Mouse (Mus musculus) C2C12 (cell line): Measurements from ENCODE around the gene Tlk1.

ENCODE experiments used
- CEBPB ChIP-seq: IDR thresholded peaks from one replicate; pipeline ENCODE4 v1.6.1; 2011; ENCODE audit warnings: low read depth, mild to moderate bottlenecking, control low read depth, moderate library complexity
- CTCF ChIP-seq: IDR thresholded peaks from one replicate; pipeline ENCODE4 v1.5.1; 2011; ENCODE audit not compliant: control insufficient read depth, insufficient read depth, insufficient read length
- MAX ChIP-seq: IDR thresholded peaks from one replicate; pipeline ENCODE4 v1.6.1; 2011; ENCODE audit warnings: mild to moderate bottlenecking, control low read depth
- MYOG ChIP-seq: IDR thresholded peaks from one replicate; pipeline ENCODE4 v1.6.1; 2011; ENCODE audit not compliant: control insufficient read depth, insufficient read length; ENCODE audit errors: extremely low read depth
- USF1 ChIP-seq: IDR thresholded peaks from one replicate; pipeline ENCODE4 v1.6.1; 2011; ENCODE audit warnings: low read depth, mild to moderate bottlenecking, control low read depth, moderate library complexity

DNA sequence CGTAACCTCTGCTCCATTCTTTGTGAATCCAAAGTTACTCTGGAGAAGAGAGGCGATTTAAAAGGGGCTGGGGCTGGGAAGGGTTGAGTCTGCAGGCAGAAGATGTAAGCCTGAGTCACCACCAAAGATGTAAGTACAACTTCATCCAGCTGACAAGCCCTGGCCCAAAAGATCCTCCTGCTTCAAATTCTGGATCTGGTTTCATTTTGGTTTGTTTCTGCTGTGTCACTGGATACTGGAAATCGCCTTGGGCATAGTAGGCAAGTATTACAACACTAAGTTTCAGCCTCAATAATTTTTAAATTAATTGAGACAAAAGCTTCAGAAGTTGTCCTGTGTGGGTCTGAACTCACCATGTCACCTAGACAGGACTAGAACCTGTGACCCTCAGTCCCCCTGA, 43.6 kb upstream of the Tlk1 start:
- TF ChIP-seq CTCF (no peak), CEBPB (no peak), MAX (no peak), USF1 (no peak), MYOG (no peak)
